Mouse (Mus musculus): ENCODE measurements around the gene Lbx2.

- TF ChIP-seq CTCF (IDR thresholded peaks at IDR 0.05; ENCODE audit: borderline replicate concordance, insufficient read depth, low read depth, low read length) = no peak
- no peak for TF ChIP-seq POLR2A (IDR thresholded peaks at IDR 0.05; ENCODE audit: borderline replicate concordance, insufficient read depth, low read length)
Observed at GRCm38 (mm10) chr6:83098411-83098810, 12.2 kb downstream of the Lbx2 start.
